Mouse (Mus musculus) CH12.LX (cell line): Measurements from ENCODE around the gene Tmtc1. TPM values are rescaled to one million over a fixed set of nuclear protein-coding genes. Genes with fewer than 3 reads are reported as not detected.

Experiments used
- DNase-seq: peaks from one replicate; pipeline ENCODE4 v3.0.0-alpha.2; 2013; ENCODE audit errors: extremely low read depth
- H3K27ac ChIP-seq: 2 replicates; pipeline ENCODE4 v1.5.1; 2012; ENCODE audit warnings: low read depth, mild to moderate bottlenecking, control low read depth, moderate library complexity; ENCODE audit not compliant: insufficient read depth
- H3K27me3 ChIP-seq: replicated peaks from 2 replicates; pipeline ENCODE3; 2012; ENCODE audit warnings: inconsistent platforms
- H3K36me3 ChIP-seq, 2 experiments: replicated peaks in 1 of 2; 2 replicates each; pipeline versions ENCODE3 to v1.6.1; 2012; ENCODE audit warnings: inconsistent platforms in 1 of 2, low read length in 1 of 2, mild to moderate bottlenecking in 1 of 2, mixed read lengths in 1 of 2, moderate library complexity in 1 of 2; ENCODE audit not compliant: control insufficient read depth in 1 of 2, insufficient read depth in 1 of 2
- H3K4me1 ChIP-seq, 2 experiments: 2 replicates each; pipeline ENCODE4 v1.6.1; 2012; ENCODE audit warnings: inconsistent platforms in 1 of 2, moderate library complexity in 1 of 2; ENCODE audit not compliant: insufficient read depth in 2 of 2, control insufficient read depth in 1 of 2
- H3K4me2 ChIP-seq: 2 replicates; pipeline ENCODE4 v1.6.1; 2012; ENCODE audit warnings: low read depth, mild to moderate bottlenecking, control low read depth; ENCODE audit not compliant: poor library complexity, insufficient read depth, severe bottlenecking
- H3K4me3 ChIP-seq, 3 experiments: fragments of 150-350 bp in 1 of 3; sonication (generic) in 1 of 3; replicated peaks in 1 of 3; 2 replicates each; pipeline versions ENCODE3 to v1.5.1; 2011 to 2012; ENCODE audit warnings: low read depth in 2 of 3, low read length in 2 of 3, mild to moderate bottlenecking in 2 of 3, moderate library complexity in 2 of 3, control low read depth in 1 of 3, improper control_type of control experiment in 1 of 3, inconsistent platforms in 1 of 3, mixed read lengths in 1 of 3; ENCODE audit not compliant: poor library complexity in 1 of 3
- H3K79me2 ChIP-seq: replicated peaks from 2 replicates; pipeline ENCODE4 v1.6.1; 2012; ENCODE audit warnings: mild to moderate bottlenecking, moderate library complexity; ENCODE audit not compliant: control insufficient read depth, poor library complexity, insufficient read depth, severe bottlenecking; ENCODE audit errors: extremely low read depth
- H3K9ac ChIP-seq: 2 replicates; pipeline ENCODE4 v1.6.1; 2012; ENCODE audit warnings: low read depth, mild to moderate bottlenecking, control low read depth, moderate library complexity; ENCODE audit not compliant: insufficient read depth
- H3K9me3 ChIP-seq: replicated peaks from 2 replicates; pipeline ENCODE3; 2012; ENCODE audit warnings: low read length, inconsistent platforms, mixed read lengths
- BHLHE40 ChIP-seq: IDR thresholded peaks from 2 replicates; pipeline ENCODE4 v1.6.1; 2011; ENCODE audit warnings: mild to moderate bottlenecking, low read depth, low read length, improper control_type of control experiment
- CHD1 ChIP-seq: IDR thresholded peaks from 2 replicates; pipeline ENCODE4 v1.6.1; 2012; ENCODE audit warnings: low read depth, low read length, improper control_type of control experiment, inconsistent platforms
- CTCF ChIP-seq, 2 experiments: IDR thresholded peaks in 1 of 2; conservative IDR thresholded peaks in 1 of 2; 2 replicates each; pipeline ENCODE4 v1.5.1; 2011 to 2012; ENCODE audit warnings: low read depth in 2 of 2, low read length in 2 of 2, improper control_type of control experiment in 1 of 2, inconsistent platforms in 1 of 2, mild to moderate bottlenecking in 1 of 2, moderate library complexity in 1 of 2
- E2F4 ChIP-seq: IDR thresholded peaks from 2 replicates; pipeline ENCODE4 v1.6.1; 2011; ENCODE audit warnings: low read depth, low read length, improper control_type of control experiment; ENCODE audit not compliant: insufficient replicate concordance
- EP300 ChIP-seq: IDR thresholded peaks from 2 replicates; pipeline ENCODE4 v1.6.1; 2011; ENCODE audit warnings: low read length, improper control_type of control experiment
- GABPA ChIP-seq: IDR thresholded peaks from 2 replicates; pipeline ENCODE4 v1.6.1; 2012; ENCODE audit warnings: low read depth, low read length, improper control_type of control experiment, inconsistent platforms; ENCODE audit not compliant: insufficient replicate concordance
- HCFC1 ChIP-seq: IDR thresholded peaks from 2 replicates; pipeline ENCODE4 v1.6.1; 2012; ENCODE audit warnings: low read depth, mild to moderate bottlenecking, inconsistent platforms, low read length, improper control_type of control experiment
- IRF4 ChIP-seq: IDR thresholded peaks from 2 replicates; pipeline ENCODE4 v1.6.1; 2014; ENCODE audit warnings: low read depth, mild to moderate bottlenecking, inconsistent platforms, low read length, improper control_type of control experiment
- JUN ChIP-seq: IDR thresholded peaks from 2 replicates; pipeline ENCODE4 v1.6.1; 2011; ENCODE audit warnings: low read depth, mild to moderate bottlenecking, low read length, improper control_type of control experiment, moderate library complexity; ENCODE audit not compliant: insufficient read depth
- JUND ChIP-seq: conservative IDR thresholded peaks from 2 replicates; pipeline ENCODE4 v1.6.1; 2011; ENCODE audit warnings: low read depth, low read length, improper control_type of control experiment
- KAT2A ChIP-seq: IDR thresholded peaks from 2 replicates; pipeline ENCODE4 v1.6.1; 2012; ENCODE audit warnings: low read length, improper control_type of control experiment, inconsistent platforms; ENCODE audit not compliant: insufficient replicate concordance
- MAX ChIP-seq: IDR thresholded peaks from 2 replicates; pipeline ENCODE4 v1.6.1; 2011; ENCODE audit warnings: low read length, improper control_type of control experiment
- MEF2A ChIP-seq: IDR thresholded peaks from 2 replicates; pipeline ENCODE4 v1.6.1; 2014; ENCODE audit warnings: low read depth, mild to moderate bottlenecking, inconsistent platforms, low read length, improper control_type of control experiment, borderline replicate concordance
- MYC ChIP-seq: IDR thresholded peaks from 2 replicates; pipeline ENCODE4 v1.6.1; 2011; ENCODE audit warnings: low read depth, mild to moderate bottlenecking, improper control_type of control experiment, low read length
- NRF1 ChIP-seq: IDR thresholded peaks from 2 replicates; pipeline ENCODE4 v1.6.1; 2014; ENCODE audit warnings: low read depth, mild to moderate bottlenecking, inconsistent platforms, low read length, improper control_type of control experiment, moderate library complexity
- PAX5 ChIP-seq: IDR thresholded peaks from 2 replicates; pipeline ENCODE4 v1.6.1; 2012; ENCODE audit warnings: low read length, inconsistent platforms, mixed read lengths
- POLR2AphosphoS2 ChIP-seq: IDR thresholded peaks from 2 replicates; pipeline ENCODE4 v1.6.1; 2011; ENCODE audit warnings: low read depth, low read length, improper control_type of control experiment
- RAD21 ChIP-seq: IDR thresholded peaks from 2 replicates; pipeline ENCODE4 v1.6.1; 2011; ENCODE audit warnings: low read depth, mild to moderate bottlenecking, low read length, improper control_type of control experiment, moderate library complexity
- RCOR1 ChIP-seq: conservative IDR thresholded peaks from 2 replicates; pipeline ENCODE4 v1.6.1; 2012; ENCODE audit warnings: low read depth, mild to moderate bottlenecking, inconsistent platforms, low read length, improper control_type of control experiment
- TBP ChIP-seq: conservative IDR thresholded peaks from 2 replicates; pipeline ENCODE4 v1.6.1; 2011; ENCODE audit warnings: low read depth, low read length, improper control_type of control experiment
- UBTF ChIP-seq: IDR thresholded peaks from 2 replicates; pipeline ENCODE4 v1.6.1; 2012; ENCODE audit warnings: low read depth, mild to moderate bottlenecking, inconsistent platforms, low read length, improper control_type of control experiment, moderate library complexity
- USF2 ChIP-seq: conservative IDR thresholded peaks from 2 replicates; pipeline ENCODE4 v1.6.1; 2011; ENCODE audit warnings: low read depth, low read length, improper control_type of control experiment
- ZKSCAN1 ChIP-seq: IDR thresholded peaks from 2 replicates; pipeline ENCODE4 v1.6.1; 2012; ENCODE audit warnings: low read depth, inconsistent platforms, low read length, improper control_type of control experiment, borderline replicate concordance
- ZMIZ1 ChIP-seq: IDR thresholded peaks from 2 replicates; pipeline ENCODE4 v1.6.1; 2012; ENCODE audit warnings: low read depth, mild to moderate bottlenecking, inconsistent platforms, low read length, improper control_type of control experiment
- dilution Hi-C: fragments of 300-500 bp; cut with MboI; formaldehyde crosslinking; loops from 2 replicates; pipeline ENCODE4 v1.14.3; 2020; ENCODE audit warnings: low sequenced_read_pairs; ENCODE audit not compliant: extremely low pct_unique_long_range_greater_than_20kb, extremely low pct_ligation_motif_present
- in situ Hi-C: fragments of 300-500 bp; cut with MboI; formaldehyde crosslinking; loops from 3 replicates; pipeline ENCODE4 v1.14.3; 2019; ENCODE audit warnings: low sequenced_read_pairs, low pct_ligation_motif_present, low pct_unique_long_range_greater_than_20kb, mixed read lengths
- polyA plus RNA-seq: library from polyadenylated mRNA; unstranded; fragments of >175 nt; gene quantifications from 2 replicates; pipeline ENCODE4 v1.2.1, GENCODE M21; 2012; ENCODE audit warnings: low read depth; ENCODE audit not compliant: insufficient read length
- total RNA-seq, 2 experiments: library from RNA; depleted of rRNA; stranded (reverse); fragments of 300-350 nt in 1 of 2; fragments of >200 nt in 1 of 2; gene quantifications; 2 replicates each; pipeline ENCODE4 v1.2.3; 2012 to 2014

Tmtc1 gene
- total and polyA plus RNA-seq, 3 experiments = 0.03 to 0.13 (median 0.04) TPM

GRCm38 (mm10) chr6:148401031-148401430, 43.2 kb downstream of the Tmtc1 start:
- Histone ChIP-seq H3K4me3 (no peak overlapping the region), H3K79me2 (no peaks in the 10 kb centered on the region), H3K4me1 (no peaks in the 10 kb centered on the region), H3K27me3 (no peaks in the 10 kb centered on the region), H3K9ac (no peak overlapping the region), H3K4me2 (no peak overlapping the region), H3K36me3 (no peaks in the 10 kb centered on the region), H3K9me3 (no peaks in the 10 kb centered on the region), H3K27ac (no peak overlapping the region)
- in situ Hi-C loops = loop anchor here (25.0 kb wide), 1 partner anchor 511 kb away; no protein-coding TSS in a partner anchor
- no peak for DNase-seq
- TF ChIP-seq MAX (no peak), CHD1 (no peak), JUND (no peak), UBTF (no peak), IRF4 (no peak), MEF2A (no peak), RCOR1 (no peak), GABPA (no peak), HCFC1 (no peak), TBP (no peak), ZKSCAN1 (no peak), RAD21 (no peak), ZMIZ1 (no peak), USF2 (no peak), KAT2A (no peak), EP300 (no peak), PAX5 (no peak), E2F4 (no peak)
- dilution Hi-C loops = no loop called here

- H3K36me3 ChIP-seq = no peaks in the 10 kb centered on the region
Observed at GRCm38 (mm10) chr6:148399541-148399940, 44.6 kb downstream of the Tmtc1 start.

More at GRCm38 (mm10) chr6:148399541-148399940, 44.6 kb downstream of the Tmtc1 start:
- in situ Hi-C loops (no loop called here), dilution Hi-C loops (no loop called here)
- H3K27ac ChIP-seq = no peak overlapping the region
- H3K4me1 ChIP-seq = no peaks in the 10 kb centered on the region
- H3K79me2 ChIP-seq = no peaks in the 10 kb centered on the region
- no peak for TF ChIP-seq CTCF (conservative IDR thresholded peaks at IDR 0.05 in 1 of 2, IDR thresholded peaks at IDR 0.05 in 1 of 2; ENCODE audit: low read depth in 2 of 2, low read length in 2 of 2)
- no peak for TF ChIP-seq MYC
- TF ChIP-seq PAX5 = no peak
- TF ChIP-seq JUN = no peak
- no peak for TF ChIP-seq POLR2AphosphoS2
- TF ChIP-seq BHLHE40 = no peak
- no peak for TF ChIP-seq NRF1
- no peak for TF ChIP-seq E2F4
- TF ChIP-seq IRF4 = no peak
- DNase-seq = no peak
- H3K9me3 ChIP-seq = no peaks in the 10 kb centered on the region
- H3K9ac ChIP-seq = no peak overlapping the region
- H3K4me2 ChIP-seq = no peak overlapping the region
- no peaks in the 10 kb centered on the region for H3K27me3 ChIP-seq
- H3K4me3 ChIP-seq = no peak overlapping the region
